Mouse (Mus musculus): ENCODE data around the gene Palm2. TPM values are rescaled to one million over a fixed set of nuclear protein-coding genes. Genes with fewer than 3 reads are reported as not detected.
A peak's percentile ranks its signal among the peaks of the same experiment; 100 is the strongest.
"Not testable (repeated sequence)": the region's sequence is repeated elsewhere in the genome, so short reads cannot be mapped to it uniquely, and the experiment has no call there.

Palm2 gene
- polyA plus RNA-seq (2016; fragmentation: Nextera tagmentation; extraction: Ambion mirVana), result 3.0 and 6.8 TPM in 2 replicates

DNA sequence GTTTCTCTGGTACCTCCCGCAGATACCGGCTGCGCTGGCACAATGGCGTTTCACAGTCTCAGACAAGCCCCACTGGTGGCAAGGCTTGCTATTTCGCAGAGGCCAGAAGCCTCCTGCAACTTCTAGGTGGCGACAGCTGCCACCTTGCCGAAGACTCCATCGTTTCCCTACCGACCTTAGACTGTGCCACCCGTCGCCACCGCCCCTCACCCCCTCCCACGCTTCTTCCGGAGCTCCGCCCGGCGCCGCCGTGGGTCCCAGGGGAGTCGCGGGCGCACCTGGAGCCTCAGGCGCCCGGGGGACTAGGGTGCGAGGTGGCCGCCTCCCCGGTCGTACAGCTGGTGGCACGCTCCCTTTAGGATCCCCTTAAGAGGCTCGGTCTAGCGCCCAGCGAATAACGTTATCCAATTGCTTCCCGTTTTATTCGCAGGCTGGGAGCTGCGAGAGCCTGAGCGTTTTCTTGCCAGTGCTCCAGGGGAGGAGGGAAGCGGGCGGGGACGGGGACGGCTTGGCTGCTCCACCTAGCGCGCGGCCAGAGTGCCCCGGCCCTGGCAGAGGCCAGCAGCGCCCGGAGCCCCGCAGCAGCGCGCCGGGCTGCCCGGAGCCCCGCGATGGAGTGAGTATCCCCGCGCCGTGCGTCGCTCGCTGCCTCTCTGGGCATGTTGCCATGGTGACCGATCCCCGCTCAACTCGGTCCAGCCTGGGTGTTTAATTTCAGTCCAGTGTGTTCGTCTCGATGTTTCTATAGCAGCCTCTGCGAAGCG is at the start of gene Palm2:
Gene Palm2, plus strand, starts transcription at position 307 of the 764 bp plus-strand sequence.
- peak within 1 kb of the TSS; percentile 69 for H3K9ac ChIP-seq (replicated peaks)
- WGBS, result under 1% methylated on average over 65 of the region's 67 CpGs
- peak; percentile 90 for ATAC-seq (ENCODE audit: low FRiP score, low read depth)
- H3K36me3 ChIP-seq, result no peaks in the 10 kb centered on the region
- peak within 1 kb of the TSS; percentile 42 for H3K27ac ChIP-seq (replicated peaks)
- peak within 1 kb of the TSS; percentile 72 for H3K4me3 ChIP-seq
- peaks cover 17% of the 10 kb centered on the region for H3K4me1 ChIP-seq
- peak within 1 kb of the TSS; percentile 99 for H3K4me2 ChIP-seq (replicated peaks)
- H3K27me3 ChIP-seq, result peaks cover 50% of the 10 kb centered on the region
- H3K9me3 ChIP-seq, result no peaks in the 10 kb centered on the region

DNA sequence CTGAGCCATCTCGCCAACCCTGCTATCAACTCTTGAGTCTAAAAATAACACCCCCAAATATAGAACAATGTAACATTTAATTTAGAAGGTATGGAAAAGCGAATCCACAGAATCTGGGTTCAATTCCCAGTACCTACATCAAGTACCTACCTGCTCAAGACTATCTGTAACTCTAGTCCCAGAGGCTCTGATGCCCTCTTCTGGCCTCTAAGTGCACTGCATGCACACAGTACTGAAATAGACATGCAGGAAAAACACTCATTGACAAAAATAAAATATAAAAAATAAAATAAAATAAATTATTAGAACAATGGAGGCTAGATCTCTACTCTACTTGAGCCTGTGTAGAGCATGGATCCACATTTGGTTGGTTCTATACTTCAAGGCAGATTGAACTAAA is 49.7 kb upstream of the Palm2 start:
- no peak overlapping the region for H3K4me2 ChIP-seq (replicated peaks)
- H3K4me3 ChIP-seq, result no peak overlapping the region
- 87% methylated on average over 2 of the region's 2 CpGs for WGBS
- no peaks in the 10 kb centered on the region; the same call in 1 of the 2 replicates for H3K4me1 ChIP-seq
- no peaks in the 10 kb centered on the region for H3K27me3 ChIP-seq
- H3K36me3 ChIP-seq, result no peaks in the 10 kb centered on the region
- no peak overlapping the region for H3K27ac ChIP-seq (replicated peaks)
- no peak for ATAC-seq (ENCODE audit: low FRiP score, low read depth)
- H3K9ac ChIP-seq (replicated peaks), result no peak overlapping the region
- H3K9me3 ChIP-seq, result no peaks in the 10 kb centered on the region

- no peaks in the 10 kb centered on the region for H3K4me1 ChIP-seq
- no peak overlapping the region for H3K4me3 ChIP-seq
- no peaks in the 10 kb centered on the region for H3K27me3 ChIP-seq
- H3K9me3 ChIP-seq, result no peaks in the 10 kb centered on the region
- H3K4me2 ChIP-seq (replicated peaks), result no peak overlapping the region
- H3K27ac ChIP-seq (replicated peaks), result no peak overlapping the region
- WGBS, result 65% methylated on average over 8 of the region's 8 CpGs
- no peak for ATAC-seq (ENCODE audit: low FRiP score, low read depth)
- no peak overlapping the region for H3K9ac ChIP-seq (replicated peaks)
- no peaks in the 10 kb centered on the region for H3K36me3 ChIP-seq
Measured at GRCm38 (mm10) chr4:57391103-57391502, 42.9 kb upstream of the Palm2 start.

GRCm38 (mm10) chr4:57396414-57396813 is 37.6 kb upstream of the Palm2 start:
- H3K4me2 ChIP-seq (replicated peaks), result no peak overlapping the region
- H3K4me1 ChIP-seq, result no peaks in the 10 kb centered on the region
- H3K9ac ChIP-seq (replicated peaks), result no peak overlapping the region
- no peak overlapping the region for H3K27ac ChIP-seq (replicated peaks)
- no peaks in the 10 kb centered on the region for H3K27me3 ChIP-seq
- H3K4me3 ChIP-seq, result no peak overlapping the region
- ATAC-seq (ENCODE audit: low FRiP score, low read depth), result no peak
- H3K36me3 ChIP-seq, result no peaks in the 10 kb centered on the region
- H3K9me3 ChIP-seq, result no peaks in the 10 kb centered on the region
- 91% methylated on average over 9 of the region's 9 CpGs for WGBS

- not testable (repeated sequence) for H3K27ac ChIP-seq (replicated peaks); H3K4me3 ChIP-seq; H3K4me1 ChIP-seq; H3K9ac ChIP-seq (replicated peaks); H3K27me3 ChIP-seq; H3K4me2 ChIP-seq (replicated peaks); H3K36me3 ChIP-seq; ATAC-seq (ENCODE audit: low FRiP score, low read depth); H3K9me3 ChIP-seq
- WGBS, result 33% methylated on average over 6 of the region's 6 CpGs
Measured at GRCm38 (mm10) chr4:57412385-57412784, 21.7 kb upstream of the Palm2 start.

DNA sequence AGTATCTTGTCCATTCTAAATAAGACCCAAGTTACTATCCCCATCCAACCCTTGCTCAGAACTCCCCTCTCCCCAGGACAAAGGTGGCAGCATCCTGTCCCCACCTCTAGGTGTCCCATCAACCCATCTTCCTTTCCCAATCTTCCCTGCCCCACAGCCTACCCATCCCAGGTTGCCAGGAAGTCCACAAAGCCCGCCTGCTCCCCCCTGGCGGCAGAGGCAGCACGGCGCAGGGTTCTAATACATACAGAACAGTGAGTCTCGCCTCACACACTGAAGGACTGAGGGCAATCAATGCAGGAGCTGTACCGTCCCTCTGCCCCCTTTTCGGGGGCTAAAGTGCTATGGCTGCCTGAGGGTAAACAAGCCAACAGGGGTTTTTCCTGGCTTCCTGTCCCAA is 21.0 kb upstream of the Palm2 start:
- WGBS, result 38% methylated on average over 7 of the region's 7 CpGs
- H3K4me3 ChIP-seq, result no peak overlapping the region
- H3K36me3 ChIP-seq, result no peaks in the 10 kb centered on the region
- H3K4me1 ChIP-seq, result no peaks in the 10 kb centered on the region
- H3K27ac ChIP-seq (replicated peaks), result no peak overlapping the region
- no peak overlapping the region for H3K4me2 ChIP-seq (replicated peaks)
- ATAC-seq (ENCODE audit: low FRiP score, low read depth), result no peak
- no peak overlapping the region for H3K9ac ChIP-seq (replicated peaks)
- no peaks in the 10 kb centered on the region for H3K9me3 ChIP-seq
- H3K27me3 ChIP-seq, result no peaks in the 10 kb centered on the region

GRCm38 (mm10) chr4:57413670-57414069 is 20.4 kb upstream of the Palm2 start:
- H3K36me3 ChIP-seq; ATAC-seq (ENCODE audit: low FRiP score, low read depth); H3K27me3 ChIP-seq; H3K27ac ChIP-seq (replicated peaks); H3K4me2 ChIP-seq (replicated peaks); H3K4me1 ChIP-seq; H3K9me3 ChIP-seq; H3K9ac ChIP-seq (replicated peaks); H3K4me3 ChIP-seq: not testable (repeated sequence)
- 96% methylated on average over 11 of the region's 11 CpGs for WGBS

GRCm38 (mm10) chr4:57424011-57424410 is 10.0 kb upstream of the Palm2 start:
- no peak overlapping the region for H3K4me3 ChIP-seq
- ATAC-seq (ENCODE audit: low FRiP score, low read depth), result no peak
- H3K9ac ChIP-seq (replicated peaks), result no peak overlapping the region
- H3K9me3 ChIP-seq, result no peaks in the 10 kb centered on the region
- 86% methylated on average over 7 of the region's 7 CpGs for WGBS
- H3K4me2 ChIP-seq (replicated peaks), result no peak overlapping the region
- no peaks in the 10 kb centered on the region for H3K36me3 ChIP-seq
- H3K27ac ChIP-seq (replicated peaks), result no peak overlapping the region
- no peaks in the 10 kb centered on the region for H3K27me3 ChIP-seq
- H3K4me1 ChIP-seq, result no peaks in the 10 kb centered on the region

DNA sequence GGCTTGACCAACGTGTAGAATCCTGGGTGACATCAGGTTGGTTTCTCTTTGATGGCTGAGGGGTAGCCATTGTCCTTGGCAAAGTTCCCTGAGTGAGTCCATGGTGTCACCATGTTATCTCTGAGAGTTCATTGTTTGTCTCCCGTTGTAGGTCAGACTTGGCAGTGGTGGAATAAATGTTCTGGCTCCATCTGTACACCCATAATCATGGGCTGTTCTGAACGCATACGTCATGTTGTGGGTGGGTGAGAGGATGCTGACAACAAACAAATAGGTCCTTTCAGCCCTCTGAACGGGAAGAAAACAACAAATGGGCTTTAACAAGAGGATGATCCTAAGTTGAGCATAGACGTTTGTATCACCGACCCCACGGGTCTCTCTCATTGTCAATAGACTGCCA is 5.7 kb upstream of the Palm2 start:
- peaks cover 23% of the 10 kb centered on the region for H3K27me3 ChIP-seq
- ATAC-seq (ENCODE audit: low FRiP score, low read depth), result no peak
- WGBS, result 79% methylated on average over 8 of the region's 8 CpGs

DNA sequence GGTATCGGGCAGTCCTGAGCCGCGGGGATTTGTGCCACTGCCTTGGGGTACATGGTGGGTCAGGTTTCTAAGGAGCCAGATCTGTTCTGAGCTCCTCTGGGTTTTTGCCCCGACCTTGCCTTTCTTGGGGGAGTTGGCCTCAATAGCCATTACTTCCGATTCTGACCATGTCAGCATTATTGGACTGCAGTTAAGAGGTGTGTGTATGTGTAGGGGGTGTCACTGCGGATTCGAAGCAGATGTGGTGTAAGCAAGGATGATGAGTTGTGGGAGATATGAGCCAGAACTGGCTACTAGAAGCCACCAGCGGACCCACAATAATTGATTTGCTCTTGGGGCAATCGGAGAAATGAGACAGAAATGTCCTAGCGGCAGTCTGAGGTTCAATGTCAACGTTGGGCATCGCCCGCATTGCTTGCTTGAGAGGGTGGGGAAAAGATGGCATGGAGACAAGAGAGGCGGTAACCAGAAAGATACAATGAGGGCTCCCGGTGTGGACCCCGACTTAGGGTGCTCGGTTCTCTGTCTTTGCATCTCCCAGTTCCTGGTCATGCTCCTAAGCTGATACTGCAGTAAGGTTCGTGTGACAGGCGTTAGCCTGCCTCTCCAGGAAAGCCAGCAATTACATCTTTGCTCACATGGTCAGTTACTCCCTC is 786 bp downstream of the Palm2 start:
- Histone ChIP-seq H3K27ac (replicated peaks) (0 out of 2 replicates have a peak overlapping the region, but pooled peaks have one; percentile 42), H3K27me3 (peaks cover 50% of the 10 kb centered on the region)
- no peak for ATAC-seq (ENCODE audit: low FRiP score, low read depth)

More for the DNA sequence above, 5.7 kb upstream of the Palm2 start:
- no peak overlapping the region for H3K27ac ChIP-seq (replicated peaks)
- no peaks in the 10 kb centered on the region for H3K9me3 ChIP-seq
- no peak overlapping the region for H3K9ac ChIP-seq (replicated peaks)
- no peaks in the 10 kb centered on the region for H3K36me3 ChIP-seq
- H3K4me3 ChIP-seq, result no peak overlapping the region
- no peak overlapping the region for H3K4me2 ChIP-seq (replicated peaks)
- H3K4me1 ChIP-seq, result peaks cover under 1% of the 10 kb centered on the region; the same call in 1 of the 2 replicates

DNA sequence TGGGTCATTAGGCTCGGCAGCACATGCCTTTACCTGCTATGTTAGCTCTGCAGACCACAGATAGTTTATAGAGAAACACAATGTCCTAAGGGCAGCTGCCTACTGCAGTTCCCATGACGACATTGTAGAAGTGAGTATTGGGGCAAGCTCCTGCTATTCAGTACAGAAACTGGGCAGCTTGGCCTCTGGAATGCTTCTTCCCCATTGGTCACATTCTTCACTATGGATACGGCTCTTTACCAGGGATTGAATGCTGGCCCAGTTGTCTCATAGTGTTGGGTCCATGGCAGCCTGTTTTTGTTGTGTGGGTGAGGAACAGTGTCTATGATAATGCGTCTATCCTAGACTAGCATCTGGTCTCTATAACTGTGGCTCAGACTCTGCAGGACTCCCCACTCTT is 2.2 kb downstream of the Palm2 start:
- Histone ChIP-seq H3K9me3 (no peaks in the 10 kb centered on the region), H3K27ac (replicated peaks) (no peak overlapping the region), H3K4me2 (replicated peaks) (no peak overlapping the region), H3K9ac (replicated peaks) (no peak overlapping the region), H3K4me1 (peaks cover 17% of the 10 kb centered on the region), H3K27me3 (peaks cover 43% of the 10 kb centered on the region), H3K36me3 (no peaks in the 10 kb centered on the region), H3K4me3 (no peak overlapping the region)
- WGBS, result 50% methylated on average over 4 of the region's 4 CpGs
- no peak for ATAC-seq (ENCODE audit: low FRiP score, low read depth)

More for the DNA sequence above, 786 bp downstream of the Palm2 start:
- Histone ChIP-seq H3K36me3 (no peaks in the 10 kb centered on the region), H3K9me3 (no peaks in the 10 kb centered on the region), H3K9ac (replicated peaks) (peak overlapping the region; percentile 69), H3K4me3 (peak overlapping the region; percentile 72), H3K4me2 (replicated peaks) (peak overlapping the region; percentile 99), H3K4me1 (peaks cover 17% of the 10 kb centered on the region)
- 19% methylated on average over 19 of the region's 19 CpGs for WGBS

GRCm38 (mm10) chr4:57446082-57446481 is 12.0 kb downstream of the Palm2 start:
- Histone ChIP-seq H3K4me2 (replicated peaks) (no peak overlapping the region), H3K4me3 (no peak overlapping the region), H3K4me1 (no peaks in the 10 kb centered on the region), H3K36me3 (no peaks in the 10 kb centered on the region), H3K27ac (replicated peaks) (no peak overlapping the region), H3K9ac (replicated peaks) (no peak overlapping the region), H3K27me3 (no peaks in the 10 kb centered on the region), H3K9me3 (no peaks in the 10 kb centered on the region)
- ATAC-seq (ENCODE audit: low FRiP score, low read depth), result no peak
- WGBS, result 84% methylated on average over 2 of the region's 2 CpGs

Data from midbrain, embryonic 12.5 days (tissue).